Mouse (Mus musculus) olfactory bulb, adult 2 months (tissue): ENCODE results near the gene Otulinl.

Experiments
- CTCF ChIP-seq: fragments of 200-500 bp; IDR thresholded peaks from 2 replicates; pipeline ENCODE4 v1.5.1; 2012; ENCODE audit warnings: low read depth, mild to moderate bottlenecking, low read length, moderate library complexity; ENCODE audit not compliant: insufficient read depth
- POLR2A ChIP-seq: fragments of 200-500 bp; IDR thresholded peaks from 2 replicates; pipeline ENCODE4 v1.6.1; 2012; ENCODE audit warnings: mild to moderate bottlenecking, low read depth, low read length, moderate library complexity; ENCODE audit not compliant: insufficient read depth

DNA sequence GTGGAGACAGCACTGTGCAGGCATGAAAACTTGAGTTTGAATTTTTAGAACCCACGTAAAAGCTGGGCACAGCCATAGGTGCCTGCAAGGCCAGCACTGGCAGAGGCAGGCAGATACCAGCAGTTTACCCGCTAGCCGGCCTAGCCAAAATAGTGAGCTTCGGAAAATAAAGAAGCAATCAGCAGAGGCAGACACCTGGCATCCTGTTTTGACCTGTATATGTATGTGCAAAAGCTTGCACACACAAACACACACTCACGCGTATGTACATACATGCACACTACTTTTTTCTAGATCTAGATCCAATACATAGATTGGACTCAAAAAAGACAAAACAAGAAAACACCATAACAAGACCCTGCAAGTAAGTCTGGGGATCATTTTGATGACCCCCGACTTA lies 12.8 kb downstream of the Otulinl start:
- TF ChIP-seq CTCF (no peak), POLR2A (no peak)
